In the genomic region with DNA sequence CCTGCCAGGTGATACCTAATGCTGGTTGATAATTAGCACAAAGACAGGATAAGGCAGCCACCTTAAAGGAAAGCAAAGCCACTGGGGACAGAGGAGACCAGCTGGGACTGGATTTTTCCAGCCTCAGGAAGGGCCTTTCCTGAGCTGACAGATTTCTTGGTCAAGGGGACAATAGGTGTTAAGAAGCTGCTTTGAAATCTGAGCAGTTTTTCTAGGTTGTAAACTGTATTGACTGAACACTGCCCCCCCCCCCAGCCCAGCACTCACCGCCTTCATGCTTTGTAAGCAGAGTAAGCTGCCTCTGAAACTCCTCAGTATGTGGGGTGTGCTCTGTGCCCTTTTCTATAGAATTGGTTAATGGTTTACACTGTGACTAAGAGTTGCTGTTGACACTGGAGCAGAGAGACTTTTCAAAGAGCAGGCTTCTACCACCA, we compare ENCODE assay signal across 12 mouse cellular contexts. TPM values are rescaled to one million over a fixed set of nuclear protein-coding genes. Genes with fewer than 3 reads are reported as not detected.
A peak's percentile ranks its signal among the peaks of the same experiment; 100 is the strongest.
DNase-seq lines count a peak whose midpoint lies in the region; ATAC-seq and TF ChIP-seq lines count a peak whose summit lies in the region.
"Had no signal": no experiment of that assay in that cellular context is flagged by ENCODE, and none has a peak within 500 bp of the region (broad histone marks: within the 10 kb centered on the region; RNA-seq: fewer than 3 reads in every experiment).

No protein-coding gene starts in this region.

- DNase-seq in heart, adult 11 months, result no peak
- peak; percentile 54 for DNase-seq in brain, embryonic 14.5 days (ENCODE audit: low read depth)
- peak; percentile 37 to 53 for DNase-seq in kidney, adult 8-10 months
- no peak for DNase-seq in cerebellum, adult 18-20 months
- DNase-seq in Muller cell, postnatal 12 days (ENCODE audit: inconsistent ontology term), result no peak
- DNase-seq in left cerebral cortex, postnatal 10 days (ENCODE audit: extremely low spot score in 1 of 2, low spot score in 2 of 2), result no peak
- DNase-seq: cerebellum, adult 8-10 months; heart, postnatal 10 days had no signal

- 0 out of 2 replicates have a peak, but pooled peaks cover 4% of the 10 kb centered on the region for H3K27me3 ChIP-seq in heart, embryonic 12.5 days (replicated peaks)
- no peaks in the 10 kb centered on the region for H3K27me3 ChIP-seq in liver, embryonic 15.5 days

- H3K27ac ChIP-seq in heart, embryonic 12.5 days (ENCODE audit: poor library complexity, severe bottlenecking), result no peak overlapping the region
- peak overlapping the region; percentile 53 for H3K27ac ChIP-seq in liver, embryonic 15.5 days (replicated peaks)

- H3K9ac ChIP-seq in heart, embryonic 12.5 days, result no peak overlapping the region
- H3K9ac ChIP-seq in liver, embryonic 15.5 days, result no peak overlapping the region

- no peaks in the 10 kb centered on the region for H3K9me3 ChIP-seq in heart, embryonic 12.5 days (replicated peaks)
- H3K9me3 ChIP-seq in liver, embryonic 15.5 days (replicated peaks), result no peaks in the 10 kb centered on the region

- no peak for TF ChIP-seq POLR2A in brain, embryonic 14.5 days (IDR thresholded peaks at IDR 0.05; ENCODE audit: borderline replicate concordance, extremely low read depth, insufficient read depth, insufficient read length, poor library complexity, severe bottlenecking)

- no peak overlapping the region for H3K4me2 ChIP-seq in heart, embryonic 12.5 days
- H3K4me2 ChIP-seq in liver, embryonic 15.5 days, result peak overlapping the region; percentile 18

- no peak overlapping the region for H3K4me3 ChIP-seq in heart, embryonic 12.5 days
- no peak overlapping the region for H3K4me3 ChIP-seq in liver, embryonic 15.5 days (replicated peaks)
- H3K4me3 ChIP-seq: myocyte had no signal

- 17% methylated on average over 1 of the region's 1 CpGs for WGBS in heart, embryonic 12.5 days
- 22% methylated on average over 1 of the region's 1 CpGs for WGBS in liver, embryonic 15.5 days (ENCODE audit: insufficient replicate concordance)

- peak; percentile 39; the same call in 1 of the 2 replicates for ATAC-seq in heart, embryonic 12.5 days (ENCODE audit: insufficient number of reproducible peaks, low FRiP score)
- peak; percentile 76 for ATAC-seq in liver, embryonic 15.5 days (ENCODE audit: insufficient read depth)

- intact Hi-C loops in left cerebral cortex, postnatal 10 days (cut with DNase I), result no loop called here

- H3K4me1 ChIP-seq in heart, embryonic 12.5 days (replicated peaks), result peaks cover 10% of the 10 kb centered on the region
- H3K4me1 ChIP-seq in liver, embryonic 15.5 days (replicated peaks), result no peaks in the 10 kb centered on the region; the same call in 1 of the 2 replicates

- no peak for TF ChIP-seq CTCF in brain, embryonic 14.5 days (IDR thresholded peaks at IDR 0.05; ENCODE audit: borderline replicate concordance, extremely low read depth, insufficient read depth, insufficient read length)

- H3K36me3 ChIP-seq in heart, embryonic 12.5 days, result no peaks in the 10 kb centered on the region
- no peaks in the 10 kb centered on the region for H3K36me3 ChIP-seq in liver, embryonic 15.5 days (replicated peaks)

RNA-seq across cellular contexts. Expression of a gene that starts 48.2 kb away (rescaled TPM):
- polyA plus RNA-seq in heart, embryonic 12.5 days (2016; fragmentation: Nextera tagmentation; extraction: Ambion mirVana), result 0.15 and 0.46 TPM in 2 replicates
- polyA plus RNA-seq in brain, embryonic 14.5 days (2012; rRNA removed), result 0.20 and 0.64 TPM in 2 replicates
- polyA plus RNA-seq in liver, embryonic 15.5 days (2015; fragmentation: Nextera tagmentation; extraction: Ambion mirVana), result 4.5 and 4.7 TPM in 2 replicates
- under 1 TPM in 1 of 2 experiments, not detected in 1; 0.75 TPM for total RNA-seq in left cerebral cortex, postnatal 10 days (2021)
- total RNA-seq: heart, postnatal 10 days; left cerebral cortex, adult 18-20 months had no signal

Comparison
In these comparisons a context has a peak if more than half of its experiments do, and no peak if none do; other contexts are left out.
1. DNase-seq: peak in brain, embryonic 14.5 days (single experiment) and kidney, adult 8-10 months (2 of 2); none in heart, adult 11 months (single experiment), cerebellum, adult 18-20 months (0 of 2), Muller cell, postnatal 12 days (single experiment) and left cerebral cortex, postnatal 10 days (0 of 2).